Mouse (Mus musculus): ENCODE results near the gene Scp2.
A peak's percentile ranks its signal among the peaks of the same experiment; 100 is the strongest.
"Not testable (repeated sequence)": the region's sequence is repeated elsewhere in the genome, so short reads cannot be mapped to it uniquely, and the experiment has no call there.

Gene Scp2

GRCm38 (mm10) chr4:108096345-108096744 is 48.5 kb downstream of the Scp2 start, which contains the start of gene Podn:
Gene Podn, minus strand, starts transcription at chr4:108096445.
- no peak for DNase-seq (ENCODE audit: low spot score)

- DNase-seq (ENCODE audit: low spot score), result no peak
Measured at GRCm38 (mm10) chr4:108092741-108093397, 51.9 kb downstream of the Scp2 start.

GRCm38 (mm10) chr4:108083993-108084392 is 60.8 kb downstream of the Scp2 start:
- no peak for DNase-seq (ENCODE audit: low spot score)

GRCm38 (mm10) chr4:108083032-108083735 is 61.6 kb downstream of the Scp2 start:
- no peak for DNase-seq (ENCODE audit: low spot score)

- no peak for DNase-seq (ENCODE audit: low spot score)
Measured at GRCm38 (mm10) chr4:108082401-108082806, 62.4 kb downstream of the Scp2 start.

GRCm38 (mm10) chr4:108080876-108081275 is 63.9 kb downstream of the Scp2 start:
- DNase-seq (ENCODE audit: low spot score), result no peak

- DNase-seq (ENCODE audit: low spot score), result no peak
Measured at GRCm38 (mm10) chr4:108079762-108080161, 65.0 kb downstream of the Scp2 start.

- DNase-seq (ENCODE audit: low spot score), result not testable (repeated sequence)
Measured at GRCm38 (mm10) chr4:108079191-108079590, 65.6 kb downstream of the Scp2 start.

GRCm38 (mm10) chr4:108077224-108077955 is 67.4 kb downstream of the Scp2 start:
- DNase-seq (ENCODE audit: low spot score), result no peak

- DNase-seq (ENCODE audit: low spot score), result no peak
Measured at GRCm38 (mm10) chr4:108074204-108074823, 70.5 kb downstream of the Scp2 start.

- no peak for DNase-seq (ENCODE audit: low spot score)
Measured at GRCm38 (mm10) chr4:108072086-108072485, 72.7 kb downstream of the Scp2 start.

GRCm38 (mm10) chr4:108071235-108071901 is 73.4 kb downstream of the Scp2 start:
- DNase-seq (ENCODE audit: low spot score), result peak; percentile 89

GRCm38 (mm10) chr4:108070723-108071122 is 74.1 kb downstream of the Scp2 start:
- DNase-seq (ENCODE audit: low spot score), result no peak

- no peak for DNase-seq (ENCODE audit: low spot score)
Measured at GRCm38 (mm10) chr4:108070286-108070685, 74.5 kb downstream of the Scp2 start.

- no peak for DNase-seq (ENCODE audit: low spot score)
Measured at GRCm38 (mm10) chr4:108068081-108068480, 76.7 kb downstream of the Scp2 start.

- DNase-seq (ENCODE audit: low spot score), result no peak
Measured at GRCm38 (mm10) chr4:108067261-108067660, 77.5 kb downstream of the Scp2 start.

GRCm38 (mm10) chr4:108066569-108066968 is 78.2 kb downstream of the Scp2 start:
- no peak for DNase-seq (ENCODE audit: low spot score)

- DNase-seq (ENCODE audit: low spot score), result no peak
Measured at GRCm38 (mm10) chr4:108065176-108065844, 79.5 kb downstream of the Scp2 start.

GRCm38 (mm10) chr4:108063616-108064015 is 81.2 kb downstream of the Scp2 start:
- DNase-seq (ENCODE audit: low spot score), result no peak

GRCm38 (mm10) chr4:108062524-108062923 is 82.3 kb downstream of the Scp2 start:
- no peak for DNase-seq (ENCODE audit: low spot score)

GRCm38 (mm10) chr4:108060774-108061173 is 84.0 kb downstream of the Scp2 start:
- no peak for DNase-seq (ENCODE audit: low spot score)
